Mouse (Mus musculus): Measurements from ENCODE around the gene Tex2. TPM values are rescaled to one million over a fixed set of nuclear protein-coding genes. Genes with fewer than 3 reads are reported as not detected.
"Not testable (repeated sequence)": the region's sequence is repeated elsewhere in the genome, so short reads cannot be mapped to it uniquely, and the experiment has no call there.

The Tex2 gene
- polyA plus RNA-seq, 1 experiment = 9.2 TPM

DNA sequence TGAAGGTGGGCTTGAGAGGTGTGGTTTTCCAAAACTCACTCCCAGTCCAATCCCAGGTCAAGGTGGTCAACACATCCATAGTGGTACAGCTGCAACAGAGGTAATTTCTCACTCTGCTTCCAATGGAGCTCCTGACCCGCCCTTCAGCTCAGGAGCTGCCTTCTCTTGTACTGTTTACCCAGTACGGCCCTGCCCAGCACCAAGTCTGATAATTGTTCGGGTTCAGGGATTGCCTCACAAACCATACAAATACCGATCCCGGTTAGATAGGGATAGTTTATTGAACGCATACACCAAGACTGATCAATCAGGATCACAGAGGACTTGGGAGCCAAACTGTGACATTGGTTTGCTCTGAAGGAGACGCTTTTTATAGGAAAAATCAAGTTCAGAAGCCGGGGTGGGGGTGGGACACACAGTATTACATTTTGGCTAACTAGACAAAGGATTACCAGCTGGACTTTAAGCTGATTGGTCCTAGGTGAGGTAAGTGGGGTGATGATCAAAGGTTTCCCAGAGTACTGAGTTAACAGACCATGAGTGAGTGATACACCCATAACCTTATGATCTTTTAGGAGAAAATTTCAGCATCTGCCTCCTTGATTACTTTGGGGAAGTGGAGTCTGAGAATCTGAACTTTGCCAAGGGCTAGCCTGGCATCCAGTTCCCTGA is 29.9 kb upstream of the Tex2 start:
- Histone ChIP-seq H3K4me1 (ENCODE audit: control insufficient read depth, insufficient read depth, low read length) (no peaks in the 10 kb centered on the region; the same call in 1 of the 2 replicates), H3K27ac (ENCODE audit: control insufficient read depth, insufficient read depth, low read depth, low read length, poor library complexity) (no peak overlapping the region), H3K4me3 (replicated peaks; ENCODE audit: control insufficient read depth, low read depth, low read length) (no peak overlapping the region)
- 90% methylated on average over 8 of the region's 8 CpGs for WGBS
- no peak for TF ChIP-seq CTCF (IDR thresholded peaks at IDR 0.05; ENCODE audit: control insufficient read depth, insufficient read depth, low read length)
- no peak for TF ChIP-seq POLR2A (IDR thresholded peaks at IDR 0.05; ENCODE audit: borderline replicate concordance, control insufficient read depth, low read depth, low read length)

DNA sequence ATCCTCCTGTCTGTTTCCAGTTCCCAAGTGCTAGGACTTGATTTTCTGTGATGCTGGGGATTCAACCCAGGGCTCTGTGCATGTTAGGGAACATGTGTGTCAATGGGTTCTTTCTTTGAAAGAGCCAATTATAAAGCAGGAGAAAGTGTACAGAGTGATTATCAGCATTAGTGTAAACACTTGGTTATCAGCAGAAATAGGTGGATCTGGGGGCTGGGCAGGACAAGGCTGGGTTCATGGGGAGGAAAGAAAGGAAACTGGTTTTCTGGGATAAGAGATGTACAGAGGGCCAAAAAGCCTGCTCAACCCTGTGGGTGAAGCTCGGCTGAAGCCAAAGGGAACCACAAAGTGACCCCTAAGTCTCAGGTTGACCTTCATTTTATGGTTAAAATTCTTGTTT is 28.4 kb upstream of the Tex2 start:
- no peak overlapping the region for H3K4me3 ChIP-seq (replicated peaks; ENCODE audit: control insufficient read depth, low read depth, low read length)
- no peak overlapping the region for H3K27ac ChIP-seq (ENCODE audit: control insufficient read depth, insufficient read depth, low read depth, low read length, poor library complexity)
- H3K4me1 ChIP-seq (ENCODE audit: control insufficient read depth, insufficient read depth, low read length) = no peaks in the 10 kb centered on the region; the same call in 1 of the 2 replicates
- TF ChIP-seq POLR2A (IDR thresholded peaks at IDR 0.05; ENCODE audit: borderline replicate concordance, control insufficient read depth, low read depth, low read length) (no peak), CTCF (IDR thresholded peaks at IDR 0.05; ENCODE audit: control insufficient read depth, insufficient read depth, low read length) (no peak)
- WGBS = 63% methylated on average over 1 of the region's 1 CpGs

DNA sequence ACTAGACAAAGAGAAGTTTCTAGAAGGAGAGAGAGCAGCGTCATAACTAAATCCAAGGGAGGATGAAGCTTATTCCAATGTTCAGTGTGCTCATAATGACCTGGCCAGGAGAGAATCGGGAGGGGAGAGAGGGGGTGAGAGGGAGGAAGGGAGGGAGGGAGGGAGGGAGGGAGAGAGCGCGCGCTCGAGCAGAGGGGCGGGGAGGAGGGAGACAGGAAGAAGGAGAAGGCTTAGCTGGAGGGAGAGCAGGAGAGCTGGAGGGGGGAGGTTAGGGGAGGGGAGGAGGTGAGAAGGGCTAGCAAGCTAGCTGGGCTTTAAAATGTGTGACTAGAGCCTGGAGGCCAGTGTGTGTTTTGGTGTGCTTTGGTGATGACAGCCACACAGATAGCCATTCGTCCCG is 26.8 kb upstream of the Tex2 start:
- WGBS = 7% methylated on average over 9 of the region's 9 CpGs
- TF ChIP-seq POLR2A (IDR thresholded peaks at IDR 0.05; ENCODE audit: borderline replicate concordance, control insufficient read depth, low read depth, low read length) (no peak), CTCF (IDR thresholded peaks at IDR 0.05; ENCODE audit: control insufficient read depth, insufficient read depth, low read length) (no peak)
- Histone ChIP-seq H3K27ac (ENCODE audit: control insufficient read depth, insufficient read depth, low read depth, low read length, poor library complexity) (no peak overlapping the region), H3K4me1 (ENCODE audit: control insufficient read depth, insufficient read depth, low read length) (no peaks in the 10 kb centered on the region; the same call in 1 of the 2 replicates), H3K4me3 (replicated peaks; ENCODE audit: control insufficient read depth, low read depth, low read length) (no peak overlapping the region)

GRCm38 (mm10) chr11:106639356-106639692 is 26.1 kb upstream of the Tex2 start:
- WGBS = 55% methylated on average over 5 of the region's 5 CpGs
- Histone ChIP-seq H3K4me3 (replicated peaks; ENCODE audit: control insufficient read depth, low read depth, low read length) (no peak overlapping the region), H3K27ac (ENCODE audit: control insufficient read depth, insufficient read depth, low read depth, low read length, poor library complexity) (no peak overlapping the region), H3K4me1 (ENCODE audit: control insufficient read depth, insufficient read depth, low read length) (no peaks in the 10 kb centered on the region; the same call in 1 of the 2 replicates)
- no peak for TF ChIP-seq CTCF (IDR thresholded peaks at IDR 0.05; ENCODE audit: control insufficient read depth, insufficient read depth, low read length)
- no peak for TF ChIP-seq POLR2A (IDR thresholded peaks at IDR 0.05; ENCODE audit: borderline replicate concordance, control insufficient read depth, low read depth, low read length)

DNA sequence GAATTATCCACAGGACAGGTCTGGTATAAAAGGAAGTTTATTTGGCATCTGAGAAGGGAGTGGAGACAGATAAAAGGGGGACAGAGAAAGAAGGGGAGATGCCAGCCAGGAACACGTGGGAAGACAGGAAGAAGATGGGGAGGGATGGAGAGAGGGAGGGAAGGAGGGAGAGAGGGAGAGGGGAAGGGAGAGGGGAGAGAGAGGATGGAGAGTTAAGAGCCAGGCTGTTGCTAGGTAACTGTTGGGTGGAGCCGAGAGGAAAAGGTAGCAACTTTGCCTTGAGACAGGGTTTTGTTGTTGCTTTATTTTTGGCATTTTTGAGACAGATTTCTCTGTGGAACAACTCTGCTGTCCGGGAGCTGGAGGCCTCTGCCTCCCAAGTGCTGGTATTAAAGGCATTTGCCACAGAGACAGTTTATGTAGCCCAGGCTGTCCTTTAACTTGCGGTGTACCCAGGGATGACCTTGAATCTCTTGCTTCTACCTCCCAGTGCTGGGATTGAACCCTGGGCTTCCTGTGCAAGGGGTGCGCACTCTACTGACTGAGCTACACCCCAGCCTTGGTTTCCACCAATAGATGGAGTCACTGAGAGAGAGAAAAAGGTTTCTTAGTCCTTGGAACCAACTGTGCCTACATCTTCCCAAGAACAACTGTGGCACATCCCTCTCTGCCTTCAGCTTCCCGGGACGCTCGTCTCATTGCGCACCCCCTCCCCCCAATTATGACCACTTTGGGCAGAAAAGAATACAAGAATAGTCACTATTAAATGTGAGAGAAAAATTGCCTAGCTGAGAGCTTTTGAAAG is 25.5 kb upstream of the Tex2 start:
- 71% methylated on average over 9 of the region's 9 CpGs for WGBS
- no peak overlapping the region for H3K4me3 ChIP-seq (replicated peaks; ENCODE audit: control insufficient read depth, low read depth, low read length)
- no peak overlapping the region for H3K27ac ChIP-seq (ENCODE audit: control insufficient read depth, insufficient read depth, low read depth, low read length, poor library complexity)
- no peak for TF ChIP-seq CTCF (IDR thresholded peaks at IDR 0.05; ENCODE audit: control insufficient read depth, insufficient read depth, low read length)
- no peak for TF ChIP-seq POLR2A (IDR thresholded peaks at IDR 0.05; ENCODE audit: borderline replicate concordance, control insufficient read depth, low read depth, low read length)
- no peaks in the 10 kb centered on the region; the same call in 1 of the 2 replicates for H3K4me1 ChIP-seq (ENCODE audit: control insufficient read depth, insufficient read depth, low read length)

DNA sequence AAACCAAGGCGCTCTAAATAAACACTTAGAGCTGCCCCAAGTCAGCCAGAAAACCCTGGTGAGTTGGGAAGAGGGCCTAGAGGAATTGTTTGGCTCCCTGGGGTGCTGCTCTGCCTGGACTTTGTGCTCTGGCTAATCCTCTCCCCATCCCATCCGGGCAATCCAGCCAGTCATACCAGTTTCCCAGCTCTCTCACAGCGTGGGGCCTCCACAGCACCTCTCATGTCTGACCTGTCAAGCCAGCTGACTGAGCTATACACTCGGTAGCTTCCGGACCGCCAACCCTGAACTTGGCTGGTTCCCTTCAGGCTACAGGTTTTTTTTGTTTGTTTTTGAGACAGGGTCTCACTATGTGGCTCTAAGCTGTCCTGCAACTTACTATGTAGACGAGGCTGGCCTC is 24.5 kb upstream of the Tex2 start:
- TF ChIP-seq POLR2A (IDR thresholded peaks at IDR 0.05; ENCODE audit: borderline replicate concordance, control insufficient read depth, low read depth, low read length) (no peak), CTCF (IDR thresholded peaks at IDR 0.05; ENCODE audit: control insufficient read depth, insufficient read depth, low read length) (no peak)
- no peaks in the 10 kb centered on the region; the same call in 1 of the 2 replicates for H3K4me1 ChIP-seq (ENCODE audit: control insufficient read depth, insufficient read depth, low read length)
- WGBS = 68% methylated on average over 7 of the region's 7 CpGs
- H3K4me3 ChIP-seq (replicated peaks; ENCODE audit: control insufficient read depth, low read depth, low read length) = no peak overlapping the region
- no peak overlapping the region for H3K27ac ChIP-seq (ENCODE audit: control insufficient read depth, insufficient read depth, low read depth, low read length, poor library complexity)

- H3K4me1 ChIP-seq (ENCODE audit: control insufficient read depth, insufficient read depth, low read length) = no peaks in the 10 kb centered on the region; the same call in 1 of the 2 replicates
Observed at GRCm38 (mm10) chr11:106635946-106636345, 22.7 kb upstream of the Tex2 start.

DNA sequence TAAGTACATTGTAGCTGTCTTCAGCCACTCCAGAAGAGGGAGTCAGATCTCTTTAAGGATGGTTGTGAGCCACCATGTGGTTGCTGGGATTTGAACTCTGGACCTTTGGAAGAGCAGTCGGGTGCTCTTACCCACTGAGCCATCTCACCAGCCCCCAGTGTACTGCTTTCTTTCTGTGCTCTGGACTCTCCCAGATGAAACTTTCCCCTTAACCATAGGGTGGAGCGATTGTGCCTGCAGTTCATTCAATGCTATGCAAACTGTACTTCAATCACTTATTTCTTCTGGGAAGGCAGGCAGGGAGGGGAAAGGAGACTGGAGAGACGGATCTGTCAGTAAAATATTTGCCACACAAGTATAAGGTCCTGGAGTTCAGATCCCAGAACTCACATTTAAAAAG is 21.0 kb upstream of the Tex2 start:
- WGBS = 88% methylated on average over 3 of the region's 3 CpGs
- not testable (repeated sequence) for H3K4me3 ChIP-seq (replicated peaks; ENCODE audit: control insufficient read depth, low read depth, low read length); H3K4me1 ChIP-seq (ENCODE audit: control insufficient read depth, insufficient read depth, low read length); H3K27ac ChIP-seq (ENCODE audit: control insufficient read depth, insufficient read depth, low read depth, low read length, poor library complexity)

More at GRCm38 (mm10) chr11:106635946-106636345, 22.7 kb upstream of the Tex2 start:
- WGBS = 48% methylated on average over 2 of the region's 2 CpGs
- Histone ChIP-seq H3K27ac (ENCODE audit: control insufficient read depth, insufficient read depth, low read depth, low read length, poor library complexity) (no peak overlapping the region), H3K4me3 (replicated peaks; ENCODE audit: control insufficient read depth, low read depth, low read length) (no peak overlapping the region)
- TF ChIP-seq CTCF (IDR thresholded peaks at IDR 0.05; ENCODE audit: control insufficient read depth, insufficient read depth, low read length) (no peak), POLR2A (IDR thresholded peaks at IDR 0.05; ENCODE audit: borderline replicate concordance, control insufficient read depth, low read depth, low read length) (no peak)

Data from bone marrow, adult 2 months (tissue).